Mouse (Mus musculus) thymus, postnatal 25 days (tissue): ENCODE results near the gene Acrbp.
"Not testable (repeated sequence)": the region's sequence is repeated elsewhere in the genome, so short reads cannot be mapped to it uniquely, and the experiment has no call there.

Experiments
- DNase-seq: peaks from one replicate; pipeline ENCODE4 v3.0.0; 2022

Gene Acrbp

GRCm38 (mm10) chr6:125049678-125050077, at the start of gene Acrbp:
Acrbp (plus strand) TSS chr6:125049689.
- DNase-seq: no peak

- DNase-seq: no peak
Observed at GRCm38 (mm10) chr6:125003706-125004105, 45.8 kb upstream of the Acrbp start.

GRCm38 (mm10) chr6:125005086-125005485, 44.4 kb upstream of the Acrbp start:
- no peak for DNase-seq

GRCm38 (mm10) chr6:125008060-125008459, 41.4 kb upstream of the Acrbp start:
- DNase-seq: no peak

- DNase-seq: peak; percentile 95
Observed at GRCm38 (mm10) chr6:125008586-125009128, 40.8 kb upstream of the Acrbp start.

- no peak for DNase-seq
Observed at GRCm38 (mm10) chr6:125009129-125009180, 40.5 kb upstream of the Acrbp start, which contains the start of gene Zfp384. Zfp384 (plus strand) TSS chr6:125009145.

GRCm38 (mm10) chr6:125009181-125010073, 40.1 kb upstream of the Acrbp start:
- DNase-seq: peak; percentile 84

- no peak for DNase-seq
Observed at GRCm38 (mm10) chr6:125017682-125018081, 31.8 kb upstream of the Acrbp start.

- DNase-seq: peak; percentile 67
Observed at GRCm38 (mm10) chr6:125030532-125030931, 19.0 kb upstream of the Acrbp start.

- DNase-seq: no peak
Observed at GRCm38 (mm10) chr6:125031604-125032003, 17.9 kb upstream of the Acrbp start.

- DNase-seq: no peak
Observed at GRCm38 (mm10) chr6:125038666-125039065, 10.8 kb upstream of the Acrbp start.

GRCm38 (mm10) chr6:125039131-125039530, 10.4 kb upstream of the Acrbp start:
- no peak for DNase-seq

GRCm38 (mm10) chr6:125039533-125040153, 9.8 kb upstream of the Acrbp start, which contains the start of gene Ing4:
Ing4 (plus strand) TSS chr6:125039760.
- peak; percentile 88 for DNase-seq

GRCm38 (mm10) chr6:125040221-125040620, 9.3 kb upstream of the Acrbp start:
- no peak for DNase-seq

- DNase-seq: no peak
Observed at GRCm38 (mm10) chr6:125041047-125041446, 8.4 kb upstream of the Acrbp start.

- DNase-seq: no peak
Observed at GRCm38 (mm10) chr6:125042081-125042480, 7.4 kb upstream of the Acrbp start.

- peak; percentile 72 for DNase-seq
Observed at GRCm38 (mm10) chr6:125046691-125047090, 2.8 kb upstream of the Acrbp start.

- peak; percentile 26 for DNase-seq
Observed at GRCm38 (mm10) chr6:125051237-125051636, 1.7 kb downstream of the Acrbp start.

- no peak for DNase-seq
Observed at GRCm38 (mm10) chr6:125061493-125061892, 12.0 kb downstream of the Acrbp start.

GRCm38 (mm10) chr6:125062511-125062910, 13.0 kb downstream of the Acrbp start:
- DNase-seq: no peak

- DNase-seq: no peak
Observed at GRCm38 (mm10) chr6:125063906-125064305, 14.4 kb downstream of the Acrbp start.

GRCm38 (mm10) chr6:125065223-125065622, 15.7 kb downstream of the Acrbp start:
- DNase-seq: not testable (repeated sequence)

GRCm38 (mm10) chr6:125067571-125067995, 18.1 kb downstream of the Acrbp start, which contains the start of gene Lpar5:
Lpar5 (plus strand) TSS chr6:125067920.
- DNase-seq: no peak

- DNase-seq: peak; percentile 74
Observed at GRCm38 (mm10) chr6:125071170-125071895, 21.8 kb downstream of the Acrbp start.
